Mouse (Mus musculus) bone marrow macrophage, adult 2 months (primary cell): ENCODE results near the gene Rnf10. TPM values are rescaled to one million over a fixed set of nuclear protein-coding genes. Genes with fewer than 3 reads are reported as not detected.
A peak's percentile ranks its signal among the peaks of the same experiment; 100 is the strongest.

Experiments
- H3K27ac ChIP-seq: 2 replicates; pipeline ENCODE4 v1.5.1; 2012; ENCODE audit warnings: low read depth, low read length; ENCODE audit not compliant: insufficient read depth
- H3K4me1 ChIP-seq: 2 replicates; pipeline ENCODE4 v1.6.1; 2012; ENCODE audit warnings: low read length; ENCODE audit not compliant: control insufficient read depth, insufficient read depth
- H3K4me3 ChIP-seq: 2 replicates; pipeline ENCODE4 v1.5.1; 2012; ENCODE audit warnings: mild to moderate bottlenecking, low read length, moderate library complexity; ENCODE audit not compliant: insufficient read depth
- CTCF ChIP-seq: IDR thresholded peaks from 2 replicates; pipeline ENCODE4 v1.5.1; 2012; ENCODE audit warnings: low read depth, mild to moderate bottlenecking, low read length, moderate library complexity
- POLR2A ChIP-seq: IDR thresholded peaks from 2 replicates; pipeline ENCODE4 v1.6.1; 2012; ENCODE audit warnings: mild to moderate bottlenecking, low read depth, low read length, borderline replicate concordance
- polyA plus RNA-seq: library from polyadenylated mRNA; stranded (reverse); fragments of >200 nt; gene quantifications from 2 replicates; pipeline ENCODE4 v1.2.4, GENCODE M21; 2012; ENCODE audit not compliant: missing spikeins, insufficient read depth, insufficient read length

Rnf10 gene
- polyA plus RNA-seq, 1 experiment: 105 TPM

GRCm38 (mm10) chr5:115208601-115209000, 64.1 kb downstream of the Rnf10 start:
- no peak for TF ChIP-seq CTCF
- no peak for TF ChIP-seq POLR2A
- 0 out of 2 replicates have a peak, but pooled peaks cover 4% of the 10 kb centered on the region for H3K4me1 ChIP-seq
- H3K4me3 ChIP-seq: no peak overlapping the region
- H3K27ac ChIP-seq: no peak overlapping the region

- 0 out of 2 replicates have a peak, but pooled peaks cover 4% of the 10 kb centered on the region for H3K4me1 ChIP-seq
- no peak overlapping the region for H3K4me3 ChIP-seq
- no peak for TF ChIP-seq CTCF
- no peak for TF ChIP-seq POLR2A
- no peak overlapping the region for H3K27ac ChIP-seq
Measured at GRCm38 (mm10) chr5:115207892-115208291, 64.8 kb downstream of the Rnf10 start.

- Histone ChIP-seq H3K27ac (no peak overlapping the region), H3K4me3 (no peak overlapping the region), H3K4me1 (0 out of 2 replicates have a peak, but pooled peaks cover 4% of the 10 kb centered on the region)
- TF ChIP-seq POLR2A: no peak
- TF ChIP-seq CTCF: peak; percentile 37; the same call in 1 of the 2 replicates
Measured at GRCm38 (mm10) chr5:115207244-115207643, 65.5 kb downstream of the Rnf10 start.

- Histone ChIP-seq H3K27ac (no peak overlapping the region), H3K4me1 (0 out of 2 replicates have a peak, but pooled peaks cover 4% of the 10 kb centered on the region), H3K4me3 (peak overlapping the region; percentile 18; the same call in 1 of the 2 replicates)
- TF ChIP-seq CTCF (no peak), POLR2A (no peak)
Measured at GRCm38 (mm10) chr5:115204562-115205311, 68.0 kb downstream of the Rnf10 start.

GRCm38 (mm10) chr5:115203735-115204561, 68.8 kb downstream of the Rnf10 start:
- TF ChIP-seq POLR2A (no peak), CTCF (no peak)
- no peak overlapping the region for H3K27ac ChIP-seq
- 0 out of 2 replicates have a peak, but pooled peaks cover 4% of the 10 kb centered on the region for H3K4me1 ChIP-seq
- H3K4me3 ChIP-seq: no peak overlapping the region

- Histone ChIP-seq H3K4me3 (no peak overlapping the region), H3K27ac (no peak overlapping the region), H3K4me1 (no peaks in the 10 kb centered on the region)
- TF ChIP-seq POLR2A (no peak), CTCF (no peak)
Measured at GRCm38 (mm10) chr5:115194626-115195221, 78.0 kb downstream of the Rnf10 start.

GRCm38 (mm10) chr5:115193669-115194625, 78.8 kb downstream of the Rnf10 start, which contains the start of gene Cabp1:
TSS of gene Cabp1 (minus strand) at chr5:115194381.
- Histone ChIP-seq H3K4me3 (peak within 1 kb of the TSS; percentile 8; the same call in 1 of the 2 replicates), H3K4me1 (no peaks in the 10 kb centered on the region), H3K27ac (no peak within 1 kb of the TSS)
- TF ChIP-seq POLR2A (no peak), CTCF (no peak)

GRCm38 (mm10) chr5:115193226-115193625, 79.5 kb downstream of the Rnf10 start:
- TF ChIP-seq CTCF (no peak), POLR2A (no peak)
- H3K4me3 ChIP-seq: no peak overlapping the region
- H3K27ac ChIP-seq: no peak overlapping the region
- no peaks in the 10 kb centered on the region for H3K4me1 ChIP-seq
